Mouse (Mus musculus): ENCODE data around the gene Sptb. TPM values are rescaled to one million over a fixed set of nuclear protein-coding genes. Genes with fewer than 3 reads are reported as not detected.

Gene Sptb
- polyA plus RNA-seq, 1 experiment: 0.42 TPM

GRCm38 (mm10) chr12:76672008-76672407, 38.3 kb downstream of the Sptb start:
- Histone ChIP-seq H3ac (ENCODE audit: control insufficient read depth, insufficient read length) (no peak overlapping the region), H3K4me3 (no peak overlapping the region), H3K79me2 (ENCODE audit: control insufficient read depth, insufficient read depth) (no peaks in the 10 kb centered on the region), H3K27me3 (ENCODE audit: control insufficient read depth, insufficient read depth, insufficient read length) (peaks cover 59% of the 10 kb centered on the region), H3K4me2 (ENCODE audit: low read depth) (no peak overlapping the region), H3K36me3 (ENCODE audit: control insufficient read depth, insufficient read depth) (no peaks in the 10 kb centered on the region)
- TF ChIP-seq POLR2A (IDR thresholded peaks at IDR 0.05; ENCODE audit: insufficient read length, low read depth) (no peak), USF1 (IDR thresholded peaks at IDR 0.05; ENCODE audit: low read depth) (no peak), MAX (IDR thresholded peaks at IDR 0.05; ENCODE audit: low read depth) (no peak), TCF12 (IDR thresholded peaks at IDR 0.05; ENCODE audit: insufficient read depth, poor library complexity, severe bottlenecking) (no peak), MYOG (IDR thresholded peaks at IDR 0.05; ENCODE audit: control insufficient read depth in 1 of 3, insufficient read depth in 1 of 3, insufficient read length in 2 of 3, low read depth in 2 of 3) (no peak), E2F4 (IDR thresholded peaks at IDR 0.05; ENCODE audit: insufficient read depth) (no peak), REST (IDR thresholded peaks at IDR 0.05; ENCODE audit: insufficient read depth, insufficient read length) (no peak), MYOD1 (IDR thresholded peaks at IDR 0.05; ENCODE audit: control insufficient read depth in 1 of 3, insufficient read length in 2 of 3, low read depth in 2 of 3) (no peak), SRF (IDR thresholded peaks at IDR 0.05; ENCODE audit: control insufficient read depth, insufficient read length, low read depth) (no peak), POLR2AphosphoS2 (IDR thresholded peaks at IDR 0.05; ENCODE audit: insufficient read length, low read depth) (no peak)

GRCm38 (mm10) chr12:76670533-76671086, 39.7 kb downstream of the Sptb start:
- no peak overlapping the region for H3K4me3 ChIP-seq
- H3K79me2 ChIP-seq (ENCODE audit: control insufficient read depth, insufficient read depth): no peaks in the 10 kb centered on the region
- peaks cover 60% of the 10 kb centered on the region for H3K27me3 ChIP-seq (ENCODE audit: control insufficient read depth, insufficient read depth, insufficient read length)
- peak in 2 of 3 experiments; percentile 34 to 43 for TF ChIP-seq MYOD1 (IDR thresholded peaks at IDR 0.05; ENCODE audit: control insufficient read depth in 1 of 3, insufficient read length in 2 of 3, low read depth in 2 of 3)
- no peak for TF ChIP-seq E2F4 (IDR thresholded peaks at IDR 0.05; ENCODE audit: insufficient read depth)
- peak in 1 of 3 experiments; percentile 12 for TF ChIP-seq MYOG (IDR thresholded peaks at IDR 0.05; ENCODE audit: control insufficient read depth in 1 of 3, insufficient read depth in 1 of 3, insufficient read length in 2 of 3, low read depth in 2 of 3)
- H3K4me2 ChIP-seq (ENCODE audit: low read depth): no peak overlapping the region
- no peaks in the 10 kb centered on the region for H3K36me3 ChIP-seq (ENCODE audit: control insufficient read depth, insufficient read depth)
- H3ac ChIP-seq (ENCODE audit: control insufficient read depth, insufficient read length): no peak overlapping the region

GRCm38 (mm10) chr12:76669956-76670530, 40.3 kb downstream of the Sptb start:
- Histone ChIP-seq H3K27me3 (ENCODE audit: control insufficient read depth, insufficient read depth, insufficient read length) (peaks cover 60% of the 10 kb centered on the region), H3K79me2 (ENCODE audit: control insufficient read depth, insufficient read depth) (no peaks in the 10 kb centered on the region), H3K36me3 (ENCODE audit: control insufficient read depth, insufficient read depth) (no peaks in the 10 kb centered on the region), H3ac (ENCODE audit: control insufficient read depth, insufficient read length) (no peak overlapping the region), H3K4me3 (no peak overlapping the region), H3K4me2 (ENCODE audit: low read depth) (no peak overlapping the region)
- TF ChIP-seq CEBPB (IDR thresholded peaks at IDR 0.05; ENCODE audit: insufficient read depth, poor library complexity, severe bottlenecking): no peak
- no peak for TF ChIP-seq POLR2A (IDR thresholded peaks at IDR 0.05; ENCODE audit: insufficient read length, low read depth)

GRCm38 (mm10) chr12:76668654-76669419, 41.5 kb downstream of the Sptb start:
- Histone ChIP-seq H3K27me3 (ENCODE audit: control insufficient read depth, insufficient read depth, insufficient read length) (peaks cover 56% of the 10 kb centered on the region), H3ac (ENCODE audit: control insufficient read depth, insufficient read length) (no peak overlapping the region), H3K4me2 (ENCODE audit: low read depth) (no peak overlapping the region), H3K4me3 (no peak overlapping the region), H3K79me2 (ENCODE audit: control insufficient read depth, insufficient read depth) (no peaks in the 10 kb centered on the region), H3K36me3 (ENCODE audit: control insufficient read depth, insufficient read depth) (no peaks in the 10 kb centered on the region)
- TF ChIP-seq USF1 (IDR thresholded peaks at IDR 0.05; ENCODE audit: low read depth): no peak
- TF ChIP-seq CEBPB (IDR thresholded peaks at IDR 0.05; ENCODE audit: insufficient read depth, poor library complexity, severe bottlenecking): no peak
- TF ChIP-seq REST (IDR thresholded peaks at IDR 0.05; ENCODE audit: insufficient read depth, insufficient read length): no peak

- no peak for TF ChIP-seq TCF3 (IDR thresholded peaks at IDR 0.05; ENCODE audit: insufficient read length, low read depth)
- TF ChIP-seq TCF12 (IDR thresholded peaks at IDR 0.05; ENCODE audit: insufficient read depth, poor library complexity, severe bottlenecking): no peak
- no peak for TF ChIP-seq MAX (IDR thresholded peaks at IDR 0.05; ENCODE audit: low read depth)
- TF ChIP-seq REST (IDR thresholded peaks at IDR 0.05; ENCODE audit: insufficient read depth, insufficient read length): no peak
- TF ChIP-seq MYOD1 (IDR thresholded peaks at IDR 0.05; ENCODE audit: control insufficient read depth in 1 of 3, insufficient read length in 2 of 3, low read depth in 2 of 3): no peak
- TF ChIP-seq SRF (IDR thresholded peaks at IDR 0.05; ENCODE audit: control insufficient read depth, insufficient read length, low read depth): no peak
- TF ChIP-seq USF1 (IDR thresholded peaks at IDR 0.05; ENCODE audit: low read depth): no peak
- no peak overlapping the region for H3ac ChIP-seq (ENCODE audit: control insufficient read depth, insufficient read length)
- H3K4me3 ChIP-seq: no peak overlapping the region
- H3K27me3 ChIP-seq (ENCODE audit: control insufficient read depth, insufficient read depth, insufficient read length): peaks cover 31% of the 10 kb centered on the region
- no peaks in the 10 kb centered on the region for H3K79me2 ChIP-seq (ENCODE audit: control insufficient read depth, insufficient read depth)
- H3K4me2 ChIP-seq (ENCODE audit: low read depth): no peak overlapping the region
- no peaks in the 10 kb centered on the region for H3K36me3 ChIP-seq (ENCODE audit: control insufficient read depth, insufficient read depth)
Observed at GRCm38 (mm10) chr12:76651788-76652345, 58.5 kb downstream of the Sptb start.
